Mouse (Mus musculus) midbrain, postnatal 0 days (tissue): ENCODE data around the gene Tia1. TPM values are rescaled to one million over a fixed set of nuclear protein-coding genes. Genes with fewer than 3 reads are reported as not detected.

Source experiments
- ATAC-seq: fragments of 200-750 bp; cut with Nextera tagmentation; 2 replicates; pipeline ENCODE4 v1.8.0; 2017; ENCODE audit warnings: moderate number of reproducible peaks, mild to moderate bottlenecking, moderate TSS enrichment, moderate library complexity; ENCODE audit not compliant: low FRiP score
- DNase-seq: peaks from one replicate; pipeline ENCODE4 v3.0.0-alpha.2; 2015; ENCODE audit warnings: low spot score
- H3K27ac ChIP-seq: fragments of 300-500 bp; sonication (generic); 2 replicates; pipeline ENCODE4 v1.5.1; 2014; ENCODE audit warnings: low read depth, mild to moderate bottlenecking, low read length, mixed read lengths
- H3K27me3 ChIP-seq: fragments of 300-500 bp; sonication (generic); 2 replicates; pipeline ENCODE4 v1.6.1; 2014; ENCODE audit warnings: low read length, control low read depth, mixed read lengths; ENCODE audit not compliant: insufficient read depth
- H3K36me3 ChIP-seq: fragments of 300-500 bp; sonication (generic); 2 replicates; pipeline ENCODE4 v1.6.1; 2014; ENCODE audit warnings: low read length, control low read depth, mixed read lengths; ENCODE audit not compliant: insufficient read depth
- H3K4me1 ChIP-seq: fragments of 300-500 bp; sonication (generic); 2 replicates; pipeline ENCODE4 v1.6.1; 2014; ENCODE audit warnings: mild to moderate bottlenecking, control low read depth, antibody characterized with exemption, low read length, mixed read lengths; ENCODE audit not compliant: insufficient read depth
- H3K4me2 ChIP-seq: fragments of 300-500 bp; sonication (generic); 2 replicates; pipeline ENCODE4 v1.6.1; 2014; ENCODE audit warnings: low read depth, mild to moderate bottlenecking, low read length, mixed read lengths; ENCODE audit not compliant: poor library complexity, severe bottlenecking
- H3K4me3 ChIP-seq: fragments of 300-500 bp; sonication (generic); 2 replicates; pipeline ENCODE4 v1.5.1; 2014; ENCODE audit warnings: low read depth, mild to moderate bottlenecking, low read length, moderate library complexity
- H3K9ac ChIP-seq: fragments of 300-500 bp; sonication (generic); replicated peaks from 2 replicates; pipeline ENCODE4 v1.6.1; 2014; ENCODE audit warnings: mild to moderate bottlenecking, low read length, moderate library complexity, mixed read lengths; ENCODE audit not compliant: poor library complexity, severe bottlenecking
- H3K9me3 ChIP-seq: fragments of 300-500 bp; sonication (generic); 2 replicates; pipeline ENCODE4 v1.6.1; 2016; ENCODE audit warnings: low read length, control low read depth
- CTCF ChIP-seq: IDR thresholded peaks from 2 replicates; pipeline ENCODE4 v1.5.1; 2016; ENCODE audit warnings: antibody characterized with exemption, mild to moderate bottlenecking
- WGBS: fragments of 180-500 bp; shearing (Covaris S2); extraction: QIAGEN DNeasy Blood & Tissue Kit; methylation state at CpG from one replicate; pipeline ENCODE4 v1.1.7; 2014; 5-methylcytosine and 5-hydroxymethylcytosine counted together
- polyA plus RNA-seq: library from polyadenylated mRNA; unstranded; fragments of >200 nt; fragmentation: Nextera tagmentation; extraction: Ambion mirVana; gene quantifications from 2 replicates; pipeline ENCODE4 v1.2.1, GENCODE M21; 2015
- total RNA-seq: library from RNA; depleted of rRNA; stranded (reverse); fragments of >200 nt; gene quantifications from 2 replicates; pipeline ENCODE4 v1.2.3, GENCODE M21; 2014

Tia1 gene
- total and polyA plus RNA-seq, 2 experiments from 2014 or later: 137 to 212 TPM

GRCm38 (mm10) chr6:86439531-86439930 is 35.5 kb downstream of the Tia1 start:
- Histone ChIP-seq H3K4me1 (no peaks in the 10 kb centered on the region), H3K4me2 (peak overlapping the region; percentile 65), H3K9ac (peak overlapping the region; percentile 83), H3K27ac (peak overlapping the region; percentile 73; the same call in 1 of the 2 replicates), H3K36me3 (peaks cover 25% of the 10 kb centered on the region), H3K27me3 (no peaks in the 10 kb centered on the region), H3K4me3 (peak overlapping the region; percentile 75), H3K9me3 (no peaks in the 10 kb centered on the region)
- ATAC-seq (no peak), DNase-seq (no peak)
- 88% methylated on average over 1 of the region's 1 CpGs for WGBS
- no peak for TF ChIP-seq CTCF

- DNase-seq: no peak
- WGBS: 96% methylated on average over 10 of the region's 10 CpGs
These were observed 37.6 kb downstream of the Tia1 start for GRCm38 (mm10) chr6:86441571-86441970.

GRCm38 (mm10) chr6:86445551-86445950 is 41.5 kb downstream of the Tia1 start:
- ATAC-seq (no peak), DNase-seq (no peak)
- Histone ChIP-seq H3K4me1 (no peaks in the 10 kb centered on the region), H3K4me2 (no peak overlapping the region), H3K9ac (no peak overlapping the region), H3K4me3 (no peak overlapping the region), H3K27me3 (no peaks in the 10 kb centered on the region), H3K9me3 (no peaks in the 10 kb centered on the region), H3K27ac (no peak overlapping the region), H3K36me3 (peaks cover 44% of the 10 kb centered on the region)
- WGBS: 95% methylated on average over 18 of the region's 18 CpGs
- TF ChIP-seq CTCF: no peak

More at GRCm38 (mm10) chr6:86441571-86441970, 37.6 kb downstream of the Tia1 start:
- Histone ChIP-seq H3K9ac (no peak overlapping the region), H3K9me3 (no peaks in the 10 kb centered on the region), H3K4me3 (no peak overlapping the region), H3K36me3 (peaks cover 26% of the 10 kb centered on the region), H3K27ac (no peak overlapping the region), H3K4me1 (no peaks in the 10 kb centered on the region), H3K27me3 (no peaks in the 10 kb centered on the region), H3K4me2 (no peak overlapping the region)
- no peak for ATAC-seq
- TF ChIP-seq CTCF: no peak

GRCm38 (mm10) chr6:86446927-86447568 is 43.0 kb downstream of the Tia1 start:
- H3K4me3 ChIP-seq: no peak overlapping the region
- H3K4me1 ChIP-seq: no peaks in the 10 kb centered on the region
- H3K9me3 ChIP-seq: no peaks in the 10 kb centered on the region
- H3K36me3 ChIP-seq: peaks cover 48% of the 10 kb centered on the region
- 83% methylated on average over 1 of the region's 1 CpGs for WGBS
- H3K9ac ChIP-seq: no peak overlapping the region
- DNase-seq (no peak), ATAC-seq (no peak)
- H3K27ac ChIP-seq: no peak overlapping the region
- H3K27me3 ChIP-seq: no peaks in the 10 kb centered on the region
- no peak overlapping the region for H3K4me2 ChIP-seq
- no peak for TF ChIP-seq CTCF

GRCm38 (mm10) chr6:86456727-86457126 is 52.7 kb downstream of the Tia1 start:
- Histone ChIP-seq H3K9me3 (no peaks in the 10 kb centered on the region), H3K4me3 (no peak overlapping the region), H3K27me3 (no peaks in the 10 kb centered on the region), H3K27ac (no peak overlapping the region), H3K4me2 (no peak overlapping the region), H3K9ac (no peak overlapping the region), H3K4me1 (no peaks in the 10 kb centered on the region), H3K36me3 (peaks cover 61% of the 10 kb centered on the region)
- WGBS: 92% methylated on average over 3 of the region's 3 CpGs
- no peak for TF ChIP-seq CTCF
- no peak for ATAC-seq
- no peak for DNase-seq

GRCm38 (mm10) chr6:86463079-86463478 is 59.1 kb downstream of the Tia1 start:
- ATAC-seq (no peak), DNase-seq (no peak)
- peaks cover 41% of the 10 kb centered on the region for H3K36me3 ChIP-seq
- no peaks in the 10 kb centered on the region for H3K9me3 ChIP-seq
- H3K4me1 ChIP-seq: no peaks in the 10 kb centered on the region
- no peak overlapping the region for H3K4me3 ChIP-seq
- H3K27ac ChIP-seq: no peak overlapping the region
- no peak overlapping the region for H3K4me2 ChIP-seq
- 91% methylated on average over 3 of the region's 3 CpGs for WGBS
- H3K9ac ChIP-seq: no peak overlapping the region
- no peak for TF ChIP-seq CTCF
- H3K27me3 ChIP-seq: no peaks in the 10 kb centered on the region
